Mouse (Mus musculus) kidney, adult 2 months (tissue): ENCODE data around the gene 1700037H04Rik. TPM values are rescaled to one million over a fixed set of nuclear protein-coding genes. Genes with fewer than 3 reads are reported as not detected.

ENCODE experiments used
- DNase-seq: peaks from one replicate; pipeline ENCODE4 v3.0.0; 2021
- H3K27ac ChIP-seq: fragments of 200-500 bp; 2 replicates; pipeline ENCODE4 v1.5.1; 2012; ENCODE audit warnings: low read depth, low read length, control low read depth, inconsistent platforms; ENCODE audit not compliant: insufficient read depth
- H3K27me3 ChIP-seq: fragments of 200-500 bp; replicated peaks from 2 replicates; pipeline ENCODE4 v1.6.1; 2012; ENCODE audit warnings: mild to moderate bottlenecking, moderate library complexity, low read length, inconsistent platforms; ENCODE audit not compliant: control insufficient read depth, insufficient read depth
- H3K36me3 ChIP-seq: fragments of 200-500 bp; 2 replicates; pipeline ENCODE4 v1.6.1; 2012; ENCODE audit warnings: mild to moderate bottlenecking, moderate library complexity, low read length, inconsistent platforms; ENCODE audit not compliant: control insufficient read depth, insufficient read depth
- H3K4me1 ChIP-seq: fragments of 200-500 bp; 2 replicates; pipeline ENCODE4 v1.6.1; 2011; ENCODE audit warnings: low read length; ENCODE audit not compliant: control insufficient read depth, insufficient read depth
- H3K4me3 ChIP-seq: fragments of 200-500 bp; 2 replicates; pipeline ENCODE4 v1.5.1; 2011; ENCODE audit warnings: mild to moderate bottlenecking, low read depth, low read length, control low read depth; ENCODE audit not compliant: insufficient read depth
- CTCF ChIP-seq: fragments of 200-500 bp; conservative IDR thresholded peaks from 2 replicates; pipeline ENCODE4 v1.5.1; 2011; ENCODE audit warnings: low read depth, mild to moderate bottlenecking, control low read depth, low read length, moderate library complexity, mixed read lengths; ENCODE audit not compliant: insufficient read depth, insufficient read length
- POLR2A ChIP-seq: fragments of 200-500 bp; IDR thresholded peaks from one replicate; pipeline ENCODE4 v1.6.1; 2011; ENCODE audit warnings: low read depth, low read length, control low read depth
- WGBS: fragments of 180-500 bp; shearing (Covaris S2); methylation state at CpG from one replicate; pipeline ENCODE4 v1.1.7; 2018; 5-methylcytosine and 5-hydroxymethylcytosine counted together
- polyA plus RNA-seq: library from polyadenylated mRNA; depleted of rRNA; stranded (reverse); fragments of >200 nt; gene quantifications from 2 replicates; pipeline ENCODE4 v1.2.3, GENCODE M21; 2012

1700037H04Rik gene
- polyA plus RNA-seq, 1 experiment: 112 TPM

DNA sequence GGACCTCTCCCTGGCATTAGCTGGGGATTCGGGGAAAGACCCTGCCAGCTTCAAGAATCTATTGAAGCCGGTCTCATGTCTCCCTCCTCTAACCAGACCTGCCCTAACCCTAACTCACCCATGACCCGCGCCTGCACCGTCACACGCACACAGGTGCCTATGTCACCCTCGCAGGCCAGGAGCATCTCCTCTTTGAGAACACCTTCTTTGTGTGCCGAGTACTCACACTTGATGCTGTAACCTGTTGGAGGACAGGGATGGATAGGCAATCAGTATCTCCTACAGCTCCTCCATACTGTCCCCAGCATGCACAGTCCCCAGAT, 12.9 kb downstream of the 1700037H04Rik start:
- TF ChIP-seq CTCF: no peak
- no peak for TF ChIP-seq POLR2A
- Histone ChIP-seq H3K27ac (no peak overlapping the region), H3K36me3 (no peaks in the 10 kb centered on the region), H3K4me3 (no peak overlapping the region), H3K4me1 (no peaks in the 10 kb centered on the region; the same call in 1 of the 2 replicates), H3K27me3 (no peaks in the 10 kb centered on the region)
- no peak for DNase-seq
- 95% methylated on average over 8 of the region's 8 CpGs for WGBS

DNA sequence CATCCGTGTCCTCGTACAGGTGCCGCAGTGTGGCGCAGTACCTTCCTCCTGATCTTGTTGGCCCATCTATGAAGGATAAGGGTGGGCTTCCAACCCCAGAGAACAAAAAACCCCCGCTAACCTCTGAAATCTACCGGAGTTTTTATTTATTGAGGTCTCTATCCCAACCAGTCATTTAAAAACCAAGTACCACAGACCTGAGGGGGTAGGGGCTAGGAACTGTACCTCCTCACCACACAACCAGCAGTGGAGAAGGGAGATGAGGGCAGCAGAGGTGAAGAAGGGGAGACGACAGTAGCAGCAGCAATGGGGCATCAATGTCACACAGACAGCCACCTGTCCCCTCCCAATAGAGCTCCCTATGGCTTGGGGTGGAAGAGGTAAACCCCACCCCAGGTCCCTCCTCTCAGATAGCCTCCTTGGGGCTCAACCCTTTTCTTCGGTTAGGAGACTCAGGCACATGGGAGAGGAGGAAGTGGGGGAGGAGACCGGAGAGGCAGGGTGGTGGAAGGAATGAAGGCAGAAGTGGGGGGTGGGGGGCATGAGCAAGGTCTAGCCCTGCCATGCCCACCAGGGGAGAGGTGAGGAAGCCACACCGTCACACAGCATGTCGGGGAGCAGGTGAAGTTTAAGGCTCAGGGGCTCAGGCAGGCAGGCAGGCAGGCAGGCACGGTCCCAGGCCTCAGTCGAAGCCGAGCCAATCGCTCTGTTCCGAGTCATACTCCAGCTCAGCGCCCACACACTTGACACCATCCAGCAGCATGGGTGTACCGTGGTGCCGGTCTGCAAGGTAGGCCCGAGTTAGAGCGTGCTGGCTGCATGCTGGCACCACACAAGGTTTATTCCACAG, 13.5 kb downstream of the 1700037H04Rik start:
- Histone ChIP-seq H3K27me3 (no peaks in the 10 kb centered on the region), H3K27ac (no peak overlapping the region), H3K4me3 (no peak overlapping the region), H3K4me1 (no peaks in the 10 kb centered on the region; the same call in 1 of the 2 replicates), H3K36me3 (no peaks in the 10 kb centered on the region)
- WGBS: 83% methylated on average over 21 of the region's 21 CpGs
- no peak for DNase-seq
- TF ChIP-seq POLR2A (no peak), CTCF (no peak)

DNA sequence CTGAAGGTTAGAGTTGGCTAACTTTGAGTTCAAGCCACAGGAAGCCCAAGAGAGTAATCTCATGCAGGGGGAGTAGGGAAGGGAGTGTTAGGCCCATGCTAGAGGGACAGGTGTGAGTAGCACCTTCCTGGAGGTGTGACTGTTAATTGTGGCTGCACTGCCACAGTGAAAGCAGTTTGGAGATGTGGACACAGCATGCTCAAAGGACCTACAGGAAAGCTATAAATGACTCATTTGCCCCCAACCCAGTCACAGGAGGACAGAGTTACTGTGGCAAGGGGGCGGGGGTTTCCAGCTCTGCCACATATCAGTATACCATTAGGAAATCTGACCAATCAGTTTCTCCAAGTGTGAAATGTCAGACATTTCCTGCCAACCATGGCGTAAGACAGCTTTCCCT, 14.3 kb downstream of the 1700037H04Rik start:
- Histone ChIP-seq H3K36me3 (no peaks in the 10 kb centered on the region), H3K4me1 (no peaks in the 10 kb centered on the region; the same call in 1 of the 2 replicates), H3K27me3 (no peaks in the 10 kb centered on the region), H3K4me3 (no peak overlapping the region), H3K27ac (no peak overlapping the region)
- DNase-seq: no peak
- WGBS: 88% methylated on average over 2 of the region's 2 CpGs
- TF ChIP-seq CTCF: no peak
- TF ChIP-seq POLR2A: no peak

DNA sequence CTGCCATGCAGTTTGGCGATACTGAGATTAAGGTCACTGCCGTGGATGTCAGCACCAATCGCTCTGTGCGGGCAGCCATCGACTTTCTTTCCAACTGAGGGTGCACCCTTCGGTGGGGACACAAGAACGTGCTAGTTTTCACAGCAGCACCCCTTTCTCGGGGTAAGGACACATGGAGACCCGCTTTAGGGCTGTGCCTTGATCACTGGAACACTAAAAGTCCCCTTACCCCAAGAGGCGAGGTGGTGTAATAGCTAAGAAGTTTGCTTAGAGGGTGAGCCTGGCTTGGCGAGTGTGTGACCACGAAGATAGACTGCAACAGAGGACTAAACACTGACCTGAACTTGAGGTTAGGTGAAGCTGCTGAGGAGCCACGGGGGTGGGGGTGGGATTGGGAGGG, 14.8 kb downstream of the 1700037H04Rik start:
- Histone ChIP-seq H3K27ac (no peak overlapping the region), H3K4me3 (no peak overlapping the region), H3K4me1 (no peaks in the 10 kb centered on the region; the same call in 1 of the 2 replicates), H3K27me3 (no peaks in the 10 kb centered on the region), H3K36me3 (no peaks in the 10 kb centered on the region)
- no peak for DNase-seq
- TF ChIP-seq POLR2A (no peak), CTCF (no peak)
- 77% methylated on average over 13 of the region's 13 CpGs for WGBS

DNA sequence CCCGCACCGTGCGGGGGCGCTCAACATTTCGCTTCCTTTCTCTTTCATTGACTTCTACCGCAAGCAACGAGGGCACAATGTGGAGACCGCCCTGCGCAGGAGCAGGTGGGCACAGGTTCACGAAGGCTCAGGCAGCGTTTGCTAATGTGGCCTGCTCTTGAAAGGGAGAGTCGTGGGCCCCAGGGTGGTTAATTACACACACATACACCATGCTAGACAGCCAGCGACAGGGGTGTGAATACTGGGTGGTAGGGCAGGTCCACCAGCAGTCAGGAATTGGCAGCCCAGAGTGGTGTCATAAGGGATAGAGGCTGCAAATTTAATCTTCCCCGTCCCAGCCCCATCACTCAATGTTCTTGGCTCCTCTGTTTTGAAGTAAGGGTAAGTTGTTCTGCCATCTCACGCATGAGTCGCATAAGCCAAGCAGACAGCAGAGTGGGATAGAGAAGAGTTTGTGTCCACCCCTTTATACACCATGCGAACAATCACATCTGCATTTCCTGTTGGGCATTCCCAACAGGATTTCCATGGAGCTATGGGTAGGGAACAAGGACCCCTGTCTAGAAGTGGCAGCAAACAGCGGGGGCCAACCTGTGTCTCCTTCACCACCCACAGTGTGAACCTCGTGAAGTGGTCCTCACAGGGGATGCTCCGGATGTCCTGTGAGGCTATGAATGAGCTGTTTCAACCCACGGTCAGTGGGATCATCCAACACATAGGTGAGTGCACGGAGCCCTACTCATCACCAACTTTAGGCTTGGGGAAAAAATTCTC, 16.7 kb downstream of the 1700037H04Rik start:
- H3K27me3 ChIP-seq: no peaks in the 10 kb centered on the region
- no peak for DNase-seq
- 81% methylated on average over 22 of the region's 22 CpGs for WGBS
- H3K4me1 ChIP-seq: 0 out of 2 replicates have a peak, but pooled peaks cover 2% of the 10 kb centered on the region
- H3K27ac ChIP-seq: no peak overlapping the region
- H3K36me3 ChIP-seq: no peaks in the 10 kb centered on the region
- no peak for TF ChIP-seq CTCF
- no peak for TF ChIP-seq POLR2A
- no peak overlapping the region for H3K4me3 ChIP-seq

DNA sequence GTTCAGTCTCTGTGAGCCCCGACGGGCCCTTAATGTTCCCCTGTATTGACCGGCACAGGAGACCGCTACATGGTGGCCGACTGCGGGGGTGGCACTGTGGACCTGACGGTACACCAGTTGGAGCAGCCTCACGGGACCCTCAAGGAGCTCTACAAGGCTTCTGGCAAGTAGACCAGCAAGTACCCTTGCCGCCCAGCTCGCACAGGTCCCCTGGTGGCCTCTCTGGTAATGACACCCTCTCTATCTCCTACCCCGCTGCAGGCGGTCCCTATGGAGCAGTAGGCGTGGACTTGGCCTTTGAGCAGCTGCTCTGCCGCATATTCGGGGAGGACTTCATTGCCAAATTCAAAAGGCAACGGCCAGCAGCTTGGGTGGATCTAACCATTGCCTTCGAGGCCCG, 17.3 kb downstream of the 1700037H04Rik start:
- TF ChIP-seq CTCF (peak; percentile 75), POLR2A (no peak)
- no peak overlapping the region for H3K27ac ChIP-seq
- H3K27me3 ChIP-seq: no peaks in the 10 kb centered on the region
- WGBS: 36% methylated on average over 18 of the region's 18 CpGs
- H3K4me3 ChIP-seq: no peak overlapping the region
- DNase-seq: peak; percentile 79
- H3K4me1 ChIP-seq: 0 out of 2 replicates have a peak, but pooled peaks cover 2% of the 10 kb centered on the region
- H3K36me3 ChIP-seq: no peaks in the 10 kb centered on the region
